Mouse (Mus musculus) gastrocnemius, adult 8-10 months (tissue): Measurements from ENCODE around the gene Zfp689. TPM values are rescaled to one million over a fixed set of nuclear protein-coding genes. Genes with fewer than 3 reads are reported as not detected.
"Not testable (repeated sequence)": the region's sequence is repeated elsewhere in the genome, so short reads cannot be mapped to it uniquely, and the experiment has no call there.

Experiments used
- DNase-seq, 2 experiments: peaks; one replicate each; pipeline ENCODE4 v3.0.0; 2022; ENCODE audit warnings: low spot score in 2 of 2
- total RNA-seq, 4 experiments: library from RNA; stranded (reverse); gene quantifications; 2 replicates each; pipeline ENCODE4 v1.2.4; 2022

Zfp689 gene
- total RNA-seq, 4 experiments from 2014 or later, result 0.88 to 1.3 (median 1.2) TPM

DNA sequence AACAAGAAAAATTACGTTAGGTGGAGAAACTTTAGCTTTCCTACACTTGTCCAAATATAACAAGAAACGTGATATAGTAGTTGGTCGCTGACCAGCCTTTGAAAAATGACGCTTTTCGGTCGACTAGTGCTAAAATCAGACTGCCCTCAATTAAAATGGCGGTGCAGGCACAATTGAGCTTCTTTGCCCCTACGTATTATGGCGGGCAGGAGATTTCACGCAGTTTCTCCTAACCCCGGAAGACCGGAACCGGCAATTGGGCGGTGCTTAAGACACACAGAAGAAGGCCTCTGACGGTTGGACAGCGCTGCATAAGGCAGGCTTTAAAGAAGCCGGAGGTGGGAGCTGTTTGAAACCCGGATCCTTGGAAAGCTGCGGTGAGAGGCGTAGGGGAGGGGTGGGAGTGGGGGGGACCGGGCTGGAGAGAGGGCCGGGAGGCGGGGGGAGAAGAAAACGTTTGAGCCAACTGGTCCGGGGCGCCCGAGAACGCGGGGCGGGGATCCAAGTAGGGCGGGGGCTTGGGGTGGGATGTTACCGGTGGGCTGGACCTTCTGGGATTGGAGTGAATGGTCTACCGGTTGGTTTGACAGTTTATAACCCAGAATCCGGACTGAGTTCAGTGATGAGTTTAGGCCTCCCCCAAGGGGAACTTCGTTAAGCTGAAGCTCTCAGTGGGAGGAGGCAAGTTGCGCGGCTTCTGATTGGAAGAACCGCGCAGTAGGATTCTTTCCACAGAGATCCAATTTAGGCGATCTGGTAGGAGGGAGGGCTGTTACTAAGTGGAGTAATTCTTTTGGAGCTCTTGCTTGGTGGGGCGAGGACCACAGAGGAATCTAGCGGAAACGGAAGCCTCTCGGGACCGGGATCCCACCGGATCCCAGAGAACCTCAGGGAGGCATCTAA, 22.0 kb upstream of the Zfp689 start:
- DNase-seq, result peak; percentile 84 to 92

DNA sequence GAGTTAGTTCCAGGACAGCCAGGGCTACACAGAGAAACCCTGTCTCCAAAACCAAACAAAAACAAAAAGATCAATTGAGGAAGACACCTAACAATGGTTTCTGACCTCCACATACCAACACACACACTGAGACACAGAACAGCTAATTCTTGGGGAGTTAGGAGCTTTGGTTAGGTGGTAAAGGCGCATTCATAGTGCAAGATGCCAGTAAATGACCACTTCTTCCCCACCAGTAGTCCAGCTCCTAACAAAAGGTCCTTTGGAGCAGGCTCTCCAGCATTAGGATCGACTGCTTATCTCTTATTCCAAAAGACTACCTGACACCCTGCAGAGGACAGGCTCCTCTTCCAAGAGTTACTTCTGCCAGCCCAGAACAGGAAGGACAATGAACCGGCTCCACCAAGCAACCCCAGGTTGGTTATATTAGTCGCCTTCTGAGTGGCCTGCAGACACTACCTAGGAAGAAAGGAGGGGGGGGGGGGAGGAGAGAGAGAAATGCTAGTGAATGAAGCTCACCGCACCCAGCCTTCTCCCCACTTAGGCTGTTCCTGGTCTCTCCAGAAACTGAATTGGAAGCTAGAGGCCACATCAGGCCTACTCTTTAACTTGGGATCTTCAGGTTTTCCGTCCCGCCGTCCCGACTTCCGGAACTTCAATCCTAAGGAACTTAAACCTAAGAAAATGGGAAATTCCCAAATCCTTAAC, 21.2 kb upstream of the Zfp689 start:
- no peak for DNase-seq

DNA sequence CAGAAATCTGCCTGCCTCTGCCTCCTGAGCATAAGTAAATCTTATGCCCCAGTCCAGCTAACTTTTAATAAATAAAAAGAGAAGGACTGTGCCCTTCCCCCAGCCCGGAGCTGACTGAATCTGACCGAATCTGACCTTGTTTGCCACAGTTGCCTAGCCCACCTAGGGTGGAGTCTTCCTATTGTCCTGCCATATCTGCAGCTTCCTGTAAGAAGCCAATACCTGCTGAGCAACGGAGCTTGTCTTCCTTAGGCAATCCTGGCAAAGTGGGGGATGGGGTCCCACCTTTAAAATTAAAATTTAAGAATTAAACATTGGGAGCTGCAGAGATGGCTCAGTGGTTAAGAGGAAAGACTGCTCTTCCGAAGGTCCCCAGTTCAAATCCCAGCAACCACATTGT, 17.6 kb upstream of the Zfp689 start:
- no peak for DNase-seq

DNA sequence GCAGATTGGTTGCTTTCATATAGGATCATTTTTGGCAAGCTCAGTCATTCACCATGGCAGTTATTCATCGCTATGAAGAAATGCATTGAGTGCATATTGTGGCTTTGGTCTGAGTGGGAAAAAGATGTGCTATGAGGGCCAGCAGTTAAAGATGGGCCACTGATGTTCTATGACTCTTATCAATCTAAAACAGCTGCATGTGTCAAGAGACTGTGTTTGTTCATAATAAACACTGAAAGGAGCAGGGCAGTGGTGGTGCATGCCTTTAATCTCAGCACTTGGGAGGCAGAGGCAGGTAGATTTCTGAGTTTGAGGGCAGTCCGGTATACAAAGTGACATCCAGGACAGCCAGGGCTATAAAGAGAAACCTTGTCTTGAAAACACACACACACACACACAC, 16.7 kb upstream of the Zfp689 start:
- not testable (repeated sequence) for DNase-seq

DNA sequence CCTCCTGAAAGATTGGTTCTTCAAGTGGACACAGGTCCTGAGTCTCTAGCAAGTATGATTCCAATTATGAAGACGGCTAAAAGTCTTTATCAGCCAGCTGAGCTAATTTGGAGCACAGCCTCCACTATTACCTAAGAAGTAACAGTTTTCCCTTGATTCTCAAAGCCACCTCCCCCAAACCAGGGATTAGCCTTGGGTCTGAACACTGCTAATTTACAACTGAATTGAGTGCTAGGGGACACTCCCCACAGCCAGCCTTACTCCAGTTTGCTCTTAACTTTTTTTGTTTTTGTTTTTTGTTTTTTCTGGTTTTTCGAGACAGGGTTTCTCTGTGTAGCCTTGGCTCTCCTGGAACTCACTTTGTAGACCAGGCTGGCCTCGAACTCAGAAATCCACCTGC, 16.2 kb upstream of the Zfp689 start:
- DNase-seq, result no peak

DNA sequence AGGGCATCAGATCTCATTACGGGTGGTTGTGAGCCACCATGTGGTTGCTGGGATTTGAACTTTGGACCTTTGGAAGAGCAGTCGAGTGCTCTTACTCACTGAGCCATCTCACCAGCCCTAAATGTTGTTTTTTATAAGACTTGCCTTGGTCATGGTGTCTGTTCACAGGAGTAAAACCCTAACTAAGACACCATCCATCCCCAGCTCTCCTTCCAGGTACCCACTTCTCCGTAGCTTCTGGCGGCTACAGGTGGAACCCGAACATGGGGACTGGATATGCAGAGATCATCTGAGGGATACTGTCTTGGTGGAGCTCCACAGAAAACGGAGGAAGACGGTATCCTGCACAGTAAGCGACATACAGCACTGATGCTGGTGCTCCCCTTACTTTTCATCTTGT, 10.4 kb upstream of the Zfp689 start, which contains the start of gene Prr14:
Gene Prr14, plus strand, starts transcription at position 301 of the 400 bp plus-strand sequence.
- not testable (repeated sequence) for DNase-seq

DNA sequence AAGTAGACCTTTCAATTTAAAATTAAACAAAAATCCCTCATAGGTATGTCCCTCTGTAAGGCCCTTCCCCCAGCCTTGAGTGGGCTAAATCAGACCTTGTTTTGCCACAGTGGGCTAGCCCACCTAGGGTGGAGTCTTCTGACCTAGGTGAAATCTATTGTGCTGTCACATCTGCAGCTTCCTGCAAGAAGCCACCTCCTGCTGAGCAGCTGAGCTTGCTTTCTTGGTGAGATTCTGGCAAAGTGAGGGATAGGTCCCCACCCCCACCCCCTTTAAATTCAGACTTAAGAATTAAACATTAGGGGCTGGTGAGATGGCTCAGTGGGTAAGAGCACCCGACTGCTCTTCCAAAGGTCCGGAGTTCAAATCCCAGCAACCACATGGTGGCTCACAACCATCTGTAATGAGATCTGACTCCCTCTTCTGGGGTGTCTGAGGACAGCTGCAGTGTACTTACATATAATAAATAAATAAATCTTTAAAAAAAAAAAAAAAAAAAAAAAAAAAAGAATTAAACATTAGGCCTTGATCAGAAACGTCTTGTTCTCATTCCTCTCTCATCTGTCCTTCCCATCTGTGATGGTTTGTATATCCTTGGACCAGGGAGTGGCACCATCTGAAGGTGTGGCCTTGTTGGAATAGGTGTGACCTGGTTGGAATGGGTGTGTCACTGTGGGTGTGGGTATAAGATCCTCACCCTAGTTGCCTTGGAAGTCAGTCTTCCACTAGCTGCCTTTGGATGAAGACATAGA, 9.6 kb upstream of the Zfp689 start:
- DNase-seq, result not testable (repeated sequence)

DNA sequence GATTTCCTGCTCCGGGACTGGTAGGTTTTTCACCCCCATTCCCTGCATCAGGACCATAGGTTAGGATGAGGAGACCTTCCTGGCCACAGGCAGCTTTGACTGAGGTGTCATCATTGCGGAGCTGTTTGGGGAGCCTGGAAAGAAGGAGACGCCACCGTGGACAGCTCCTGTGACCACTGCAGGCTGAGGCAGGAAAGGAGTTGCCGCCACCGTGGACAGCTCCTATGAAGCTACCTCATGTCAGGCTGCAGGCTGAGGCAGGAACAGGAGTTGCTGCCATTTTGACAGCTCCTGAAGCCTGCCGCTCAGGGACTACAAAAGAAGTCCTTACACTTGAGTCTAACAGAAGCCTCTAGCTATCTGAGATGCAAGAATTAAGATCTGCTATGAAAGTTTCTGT, 5.9 kb upstream of the Zfp689 start:
- DNase-seq, result no peak

DNA sequence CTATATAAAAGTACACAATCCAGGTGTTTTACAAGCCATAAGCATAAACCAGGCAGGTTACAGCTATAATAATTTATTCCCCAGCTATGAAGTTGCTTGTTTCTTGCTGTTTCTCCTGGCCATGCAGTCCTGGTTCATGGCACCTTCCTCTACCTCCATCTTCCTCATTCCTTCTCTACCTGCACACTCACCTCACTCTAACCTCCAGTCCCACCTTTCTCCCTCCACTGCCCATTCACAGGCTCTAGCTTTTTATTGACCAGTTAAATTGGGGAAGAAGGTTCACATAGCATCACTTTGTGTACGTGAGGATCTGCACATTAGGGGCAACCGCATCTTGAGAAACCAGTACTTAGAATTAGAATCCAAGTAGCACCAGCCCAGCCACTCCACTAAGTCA, 4.1 kb upstream of the Zfp689 start:
- no peak for DNase-seq

DNA sequence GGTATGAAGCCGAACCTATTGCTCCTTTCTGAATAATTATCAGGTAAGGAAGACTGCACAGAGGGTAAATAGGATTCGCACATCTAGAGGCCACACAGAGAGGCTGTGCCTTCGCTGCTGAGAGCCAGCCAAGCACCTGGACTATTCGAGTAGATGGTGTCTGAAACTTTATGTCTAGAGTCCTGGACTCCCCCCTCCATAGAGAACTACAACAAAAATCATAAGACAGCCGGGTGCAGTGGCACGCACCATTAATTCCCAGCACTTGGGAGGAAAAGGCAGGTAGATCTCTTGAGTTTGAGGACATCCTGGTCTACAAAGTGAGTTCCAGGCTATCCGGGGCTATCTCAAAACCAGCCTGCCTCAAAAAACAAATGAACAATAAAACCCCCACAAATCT, 1.0 kb upstream of the Zfp689 start:
- DNase-seq, result no peak

DNA sequence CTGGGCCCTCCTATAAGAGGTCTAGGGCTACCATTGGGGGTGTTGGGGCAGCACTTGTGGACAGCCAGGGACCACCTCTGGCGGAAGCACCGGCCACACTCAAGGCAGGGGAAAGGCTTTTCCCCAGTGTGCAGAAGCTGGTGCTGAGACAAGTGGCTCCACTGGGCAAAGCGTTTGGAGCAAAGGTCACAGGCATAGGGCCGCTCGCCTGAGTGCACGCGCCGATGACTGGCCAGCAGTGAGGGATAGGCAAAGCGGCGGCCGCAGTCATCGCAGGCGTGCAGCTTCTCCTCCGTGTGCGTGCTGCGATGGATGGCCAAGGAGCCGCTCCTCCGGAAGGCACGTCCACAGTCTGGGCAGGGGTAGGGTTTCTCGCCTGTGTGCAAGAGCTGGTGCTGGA, 5.0 kb downstream of the Zfp689 start:
- no peak for DNase-seq

DNA sequence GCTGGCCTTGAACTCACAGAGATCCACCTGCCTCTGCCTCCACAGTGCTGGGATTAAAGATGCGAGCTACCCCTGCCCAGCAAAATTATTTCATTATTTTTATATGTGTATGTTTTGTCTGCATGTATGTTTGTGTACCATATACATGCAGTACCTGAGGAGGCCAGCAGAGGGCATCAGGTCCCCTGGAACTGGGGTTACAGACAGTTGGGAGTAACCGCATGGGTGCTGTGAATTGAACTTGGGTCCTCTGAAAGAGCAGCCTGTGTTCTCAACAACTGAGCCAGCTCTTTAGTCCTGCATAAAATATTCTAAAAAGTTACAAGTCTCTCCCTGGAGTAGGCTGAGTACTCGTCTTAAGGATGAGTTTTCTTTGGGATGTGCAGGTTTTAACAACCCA, 11.2 kb downstream of the Zfp689 start:
- DNase-seq, result no peak

DNA sequence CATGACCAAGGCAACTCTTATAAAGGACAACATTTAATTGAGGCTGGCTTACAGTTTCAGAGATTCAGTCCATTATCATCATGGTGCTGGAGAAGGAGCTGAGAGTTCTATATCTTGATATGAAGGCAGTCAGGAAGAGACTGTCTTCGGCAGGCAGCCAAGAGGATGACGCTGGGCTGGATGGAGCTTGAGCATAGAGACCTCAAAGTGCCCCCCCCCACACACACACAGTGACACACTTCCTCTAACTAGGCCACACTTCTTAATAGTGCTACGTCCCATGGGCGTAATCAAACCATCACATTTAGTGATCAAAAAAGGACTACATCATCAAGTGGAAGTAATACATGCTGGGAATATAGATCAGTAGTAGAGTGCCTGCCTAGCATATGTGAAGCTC, 13.8 kb downstream of the Zfp689 start:
- DNase-seq, result no peak

DNA sequence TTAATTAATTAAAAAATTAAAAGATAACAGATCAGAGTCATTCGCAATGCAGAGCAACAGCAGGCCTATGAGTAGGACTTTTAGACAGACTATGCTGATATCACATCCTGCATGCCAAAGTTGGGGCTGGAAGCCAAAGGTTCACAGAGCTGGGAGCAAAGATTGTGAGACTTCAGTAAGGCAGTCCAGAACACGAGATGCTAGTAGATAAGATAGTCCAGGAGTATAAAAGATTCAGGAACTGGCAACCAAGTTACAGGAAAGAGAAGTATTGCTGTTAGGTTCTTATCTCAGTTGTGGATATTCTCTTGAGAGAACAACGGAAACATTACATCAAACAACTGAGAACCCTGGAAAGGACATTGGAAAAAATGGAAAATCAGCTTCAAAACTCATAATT, 22.6 kb downstream of the Zfp689 start:
- no peak for DNase-seq

DNA sequence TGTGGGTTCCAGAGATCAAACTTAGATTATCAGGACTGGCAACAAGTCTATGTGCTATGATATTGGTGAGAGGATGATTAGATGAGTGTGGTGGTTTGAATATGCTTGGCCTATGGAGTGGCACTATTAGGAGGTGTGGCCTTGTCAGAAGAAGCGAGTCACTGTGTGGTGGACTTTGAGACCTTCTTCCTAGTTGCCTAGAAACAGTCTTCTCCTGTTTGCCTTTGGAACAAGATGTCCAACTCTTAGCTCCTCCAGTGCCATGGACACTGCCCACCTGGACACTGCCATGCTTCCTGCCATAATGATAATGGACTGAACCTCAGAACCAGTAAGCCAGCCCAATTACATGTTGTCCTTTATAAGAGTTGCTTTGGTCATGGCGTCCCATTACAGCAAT, 23.0 kb downstream of the Zfp689 start:
- no peak for DNase-seq

DNA sequence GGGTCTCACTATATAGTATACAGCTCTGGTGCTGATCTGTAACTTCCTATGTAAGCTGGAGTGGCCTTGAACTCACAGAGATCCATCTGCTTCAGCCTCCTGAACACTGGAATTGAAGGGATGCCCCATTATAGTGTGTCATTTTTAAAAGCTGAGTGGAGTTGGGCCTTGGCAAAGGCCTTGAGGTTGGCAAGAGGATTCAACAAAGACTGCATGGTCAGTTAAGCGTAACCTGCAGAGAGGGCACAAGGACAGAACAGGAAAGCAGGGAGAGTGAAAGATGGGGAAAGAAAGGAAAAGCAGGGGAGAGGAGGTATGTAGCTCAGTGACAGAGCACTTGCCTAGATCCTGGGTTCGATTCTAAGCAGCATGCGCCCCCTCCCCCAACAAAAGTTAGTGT, 23.7 kb downstream of the Zfp689 start:
- no peak for DNase-seq

DNA sequence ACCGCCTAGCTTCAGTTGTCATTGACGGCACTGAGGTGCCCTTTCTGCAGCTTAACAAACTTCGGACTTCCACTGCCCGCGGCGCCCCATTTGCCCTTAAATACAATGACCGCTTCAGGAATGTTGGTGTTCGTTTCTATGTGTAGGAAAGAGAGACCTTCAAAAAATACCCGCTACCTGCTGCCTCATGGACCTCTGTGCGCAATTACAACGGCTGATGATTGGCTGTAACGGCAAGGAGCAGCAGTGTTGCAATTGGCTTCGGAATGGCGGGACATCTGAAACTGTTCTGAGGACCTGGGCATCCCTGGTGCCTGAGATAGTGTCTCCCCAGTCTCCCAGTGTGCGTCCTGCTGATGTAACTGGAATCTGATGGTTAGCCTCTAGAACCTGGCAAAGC, 26.7 kb downstream of the Zfp689 start:
- no peak for DNase-seq

DNA sequence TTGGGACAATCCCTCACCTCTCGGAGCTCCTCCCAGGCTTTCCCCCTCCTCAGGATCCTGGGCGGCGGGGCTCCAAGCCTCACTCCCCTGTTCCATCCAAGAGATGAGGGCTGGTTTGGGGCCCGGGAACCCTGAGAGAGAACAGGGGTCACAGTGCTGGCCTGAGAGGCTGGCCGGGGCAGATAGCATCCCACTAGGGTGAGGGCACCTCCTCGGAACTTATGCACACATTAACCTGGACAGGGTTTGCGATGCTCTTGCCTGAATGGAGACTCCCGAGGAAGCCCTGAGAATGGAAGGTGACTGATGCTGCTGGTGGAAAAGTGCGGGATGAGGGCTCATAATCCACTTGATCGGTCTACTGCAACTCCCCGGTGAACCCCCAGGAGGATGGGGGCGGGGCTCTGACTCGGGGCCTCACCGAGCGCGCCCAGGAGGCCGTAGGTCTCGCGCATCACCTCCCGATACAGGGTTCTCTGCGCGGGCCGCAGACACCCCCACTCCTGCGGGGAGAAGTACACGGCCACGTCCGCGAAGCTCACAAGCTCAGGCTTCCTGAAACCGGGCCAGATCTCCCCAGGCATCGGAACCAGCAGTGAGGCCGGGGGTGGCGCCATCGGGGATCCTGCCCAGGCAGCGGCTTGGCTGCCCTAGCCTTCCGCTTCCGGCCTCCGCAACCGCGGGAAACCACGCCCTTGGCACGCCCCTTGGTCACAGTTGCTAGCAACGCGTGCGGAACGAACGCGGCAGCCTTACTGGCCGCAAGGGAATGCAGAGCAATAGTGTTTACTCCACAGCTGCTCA, 27.4 kb downstream of the Zfp689 start, which contains the start of gene Zfp688:
Gene Zfp688, minus strand, starts transcription at position 681 of the 804 bp plus-strand sequence.
- peak; percentile 86 to 88 for DNase-seq

DNA sequence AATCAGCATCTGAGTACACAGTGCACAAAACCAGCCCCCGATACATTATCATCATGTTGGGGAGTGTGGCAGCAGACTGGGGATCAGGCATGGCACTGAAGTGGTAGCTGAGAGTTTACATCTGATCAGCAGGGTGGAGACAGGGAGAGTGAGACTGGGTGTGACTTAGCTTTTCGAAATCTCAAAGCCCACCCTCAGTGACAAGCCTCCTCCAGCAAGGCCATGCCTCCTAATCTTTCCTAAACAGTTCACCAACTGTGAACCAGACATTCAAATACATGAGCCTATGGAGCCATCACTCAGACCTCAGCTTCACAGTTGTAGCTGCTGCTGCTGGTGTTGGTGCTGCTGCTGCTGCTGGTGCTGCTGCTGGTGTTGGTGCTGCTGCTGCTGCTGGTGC, 37.5 kb downstream of the Zfp689 start:
- DNase-seq, result no peak

DNA sequence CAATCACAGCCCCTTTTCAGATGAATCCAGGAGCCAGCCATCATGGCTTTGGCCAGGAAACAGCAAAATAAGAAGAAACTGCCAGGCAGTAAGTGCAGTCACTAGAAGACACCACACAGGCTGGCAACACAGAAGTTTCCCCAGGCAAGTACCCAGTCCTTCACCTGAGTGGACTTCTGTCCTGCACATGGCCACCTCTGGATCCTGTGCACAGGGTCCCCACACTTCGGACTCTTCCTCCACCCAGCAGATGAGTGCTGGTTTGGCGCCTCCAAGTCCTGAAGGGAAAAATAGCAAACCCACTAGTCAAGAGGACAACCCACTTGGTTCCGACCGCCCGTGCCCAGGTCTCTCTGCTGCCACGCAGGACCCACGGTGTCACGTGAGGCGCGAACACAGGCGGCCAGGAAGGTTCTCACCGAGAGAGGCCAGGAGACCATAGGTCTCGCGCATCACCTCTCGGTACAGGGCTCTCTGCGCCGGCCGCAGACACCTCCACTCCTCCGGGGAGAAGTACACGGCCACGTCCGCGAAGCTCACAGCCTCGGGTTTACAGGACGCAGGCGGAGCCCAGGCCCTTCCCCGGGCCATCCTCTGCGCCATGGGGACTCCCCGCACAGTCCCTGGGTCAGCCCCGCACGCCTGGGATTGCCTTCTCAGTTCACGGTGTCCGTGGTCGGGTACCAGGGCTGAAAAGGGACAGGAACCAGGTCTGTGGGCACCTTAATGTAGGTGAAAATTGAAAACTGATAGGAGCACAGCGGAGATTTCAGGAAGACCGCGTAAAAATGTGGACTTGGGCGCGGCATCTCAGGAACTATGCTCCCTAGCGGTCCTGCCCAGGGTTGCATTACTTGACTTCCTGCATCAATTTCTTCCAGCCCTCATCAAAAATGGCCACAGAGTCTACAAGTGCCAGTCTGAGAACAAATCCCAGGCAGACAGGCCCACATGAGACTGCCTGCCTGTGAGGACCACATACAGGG, 42.7 kb downstream of the Zfp689 start, which contains the start of gene Zfp764:
Gene Zfp764, minus strand, starts transcription at position 821 of the 986 bp plus-strand sequence.
- DNase-seq, result peak; percentile 78
